Mouse (Mus musculus) T-helper 1 cell (primary cell): ENCODE results near the gene Slc24a4.

Experiments
- in situ Hi-C: fragments of 300-600 bp; cut with MboI, MseI; formaldehyde crosslinking; loops from one replicate; pipeline ENCODE4 v1.15.1; 2025; ENCODE audit warnings: high pct_unique_total_duplicates

Slc24a4 gene

DNA sequence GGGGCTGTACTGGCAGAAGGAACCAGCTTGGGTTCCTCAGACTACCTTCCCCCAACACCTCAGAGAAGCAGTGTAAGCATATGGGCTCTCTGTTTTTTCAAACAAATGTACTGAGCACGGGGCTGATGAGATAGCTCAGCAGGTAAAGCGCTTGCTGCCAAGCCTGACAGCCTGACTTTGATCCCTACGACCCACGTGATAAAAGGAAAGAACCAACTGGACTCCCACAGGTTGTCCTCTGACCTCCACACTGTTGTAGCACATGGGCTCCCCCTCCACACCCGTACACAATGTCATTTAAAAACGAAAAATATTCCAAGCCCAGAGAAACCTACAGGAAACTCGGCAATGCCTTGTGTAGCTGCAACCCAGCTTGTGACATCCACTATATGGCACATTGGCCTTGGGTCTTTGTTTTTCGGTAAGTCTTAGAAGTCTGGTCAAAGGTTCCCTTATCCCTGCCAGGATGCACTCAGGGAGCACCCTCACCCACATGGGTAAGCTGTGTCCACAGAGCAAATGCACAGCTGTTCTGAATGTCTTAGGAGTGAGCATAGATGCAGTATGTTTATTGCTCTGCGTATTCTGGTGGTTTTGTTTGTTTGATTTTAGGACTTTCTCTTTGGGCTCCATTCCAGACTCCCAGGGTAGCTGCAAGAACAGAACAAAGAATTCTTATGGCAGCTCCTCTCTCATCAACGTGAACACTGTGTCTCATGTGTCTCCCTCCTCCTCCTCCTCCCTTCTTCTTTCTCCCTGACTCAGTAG is 176.7 kb downstream of the Slc24a4 start:
- in situ Hi-C loops, result no loop called here

DNA sequence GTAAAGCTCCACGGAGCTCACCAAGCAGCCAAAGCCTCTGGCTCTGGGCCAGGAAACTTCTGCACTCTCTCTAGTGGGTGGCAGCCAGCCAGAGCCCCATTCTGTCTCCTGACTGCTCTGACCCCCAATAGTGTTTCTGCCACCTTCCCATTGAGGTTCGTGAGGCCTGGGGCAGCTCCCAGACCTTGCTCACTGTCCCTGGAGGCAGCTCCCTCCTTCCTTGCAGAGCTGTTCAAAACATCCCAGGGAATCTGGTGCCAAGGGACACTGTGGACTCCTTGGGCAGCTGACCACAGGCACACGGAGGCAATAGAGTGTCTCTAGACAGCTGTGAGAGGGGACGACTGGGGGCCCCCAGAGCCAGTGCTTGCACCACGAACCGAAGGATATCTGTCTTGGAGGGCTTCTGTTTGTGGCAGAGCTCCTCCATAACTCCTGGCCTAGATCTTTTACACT is 179.5 kb downstream of the Slc24a4 start:
- in situ Hi-C loops, result no loop called here

DNA sequence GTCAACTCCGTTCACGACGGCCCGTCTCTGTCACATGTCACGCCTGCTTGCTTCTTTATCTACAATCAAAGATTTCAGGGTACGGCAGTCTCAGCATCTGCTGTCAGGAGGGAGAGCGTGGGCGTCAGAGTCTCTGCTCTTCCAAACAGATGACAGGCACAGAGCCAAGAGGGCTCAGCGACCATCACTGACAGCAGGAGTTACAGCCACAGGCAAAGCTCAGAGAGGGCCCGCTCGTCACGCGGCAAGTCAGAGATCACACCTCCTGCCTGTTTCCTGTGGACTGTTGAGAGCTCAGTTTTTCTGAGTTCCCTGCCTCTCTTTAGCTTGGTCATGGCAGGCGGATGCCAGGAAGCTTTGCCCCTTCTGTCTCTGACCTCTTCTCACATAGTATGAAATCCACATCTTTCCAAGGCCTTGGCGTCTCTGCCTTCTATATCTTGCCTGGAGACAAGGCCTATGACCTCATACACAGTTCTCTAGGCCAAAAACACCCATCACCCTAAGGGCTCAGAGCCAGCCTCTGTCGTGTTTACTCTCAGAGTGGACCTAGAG is 180.0 kb downstream of the Slc24a4 start:
- in situ Hi-C loops, result no loop called here

DNA sequence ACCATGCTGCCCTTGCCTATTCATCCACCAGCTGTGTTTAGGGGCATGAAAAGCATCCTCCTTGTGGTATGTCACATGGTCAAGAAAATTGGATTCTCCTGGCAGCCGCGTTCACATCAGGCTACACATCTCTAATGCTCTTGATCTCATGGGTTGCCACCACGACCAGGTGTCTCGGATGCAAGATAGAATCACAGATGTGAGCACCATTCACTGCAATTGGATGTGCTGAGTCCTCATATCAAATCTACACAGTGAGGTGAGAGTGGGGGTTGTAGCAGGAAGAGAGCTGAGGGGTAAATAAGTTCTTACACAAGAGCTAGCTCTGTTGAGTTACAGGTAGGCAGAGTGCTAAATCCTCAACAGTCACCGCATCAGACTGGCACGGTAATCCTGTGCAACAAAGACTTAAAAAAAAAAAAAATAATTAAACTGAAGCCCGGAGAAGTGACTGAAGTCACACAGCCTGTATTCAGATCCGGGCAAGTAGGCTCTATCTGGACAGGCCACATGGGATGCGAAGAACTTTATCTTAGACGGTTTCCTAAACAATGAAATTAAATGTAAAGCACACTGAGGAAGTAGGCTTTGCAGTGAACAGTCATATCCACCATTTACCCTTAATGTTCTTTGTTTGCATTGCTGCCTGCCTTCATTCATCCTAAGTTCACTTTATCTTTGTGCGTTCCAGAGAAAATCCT is 180.7 kb downstream of the Slc24a4 start:
- in situ Hi-C loops, result no loop called here

DNA sequence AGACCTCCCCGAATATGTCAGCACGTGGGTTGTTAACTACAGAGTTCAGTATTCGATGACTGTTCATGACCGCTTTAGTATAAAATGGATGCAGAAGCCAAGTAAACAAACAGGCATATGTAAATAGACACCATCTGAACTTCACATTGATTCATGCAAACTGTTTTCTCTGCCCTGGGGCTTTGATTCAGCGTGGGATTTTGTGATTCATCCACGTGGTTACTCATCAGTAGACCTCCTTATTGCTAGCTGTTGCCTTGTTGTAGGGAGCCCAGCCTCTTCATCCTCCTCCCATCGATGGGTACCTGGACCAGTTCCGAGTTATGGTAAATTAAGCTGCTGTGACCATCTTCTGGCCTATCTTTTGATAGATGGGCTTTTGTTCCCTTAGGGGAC is 181.3 kb downstream of the Slc24a4 start:
- in situ Hi-C loops, result no loop called here

DNA sequence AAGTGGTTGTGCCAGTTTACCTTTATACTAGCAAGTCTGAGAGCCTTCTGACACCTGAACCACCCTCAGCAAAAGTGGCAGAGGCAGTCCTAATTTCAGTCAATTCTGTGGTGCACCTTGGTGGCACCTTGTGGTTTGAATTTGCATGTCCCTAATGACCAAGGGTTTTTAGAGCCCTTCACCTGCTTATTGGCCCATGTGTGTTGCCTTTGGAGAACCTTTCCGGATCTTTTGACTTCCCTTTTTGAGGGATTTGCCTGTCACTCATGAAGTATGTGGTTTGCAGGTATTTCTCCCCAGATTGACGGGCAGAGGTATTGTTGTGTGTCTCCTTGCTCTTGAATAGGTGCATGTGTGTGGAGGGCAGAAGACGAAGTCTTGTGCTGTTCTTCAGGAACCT is 181.7 kb downstream of the Slc24a4 start:
- in situ Hi-C loops, result no loop called here

DNA sequence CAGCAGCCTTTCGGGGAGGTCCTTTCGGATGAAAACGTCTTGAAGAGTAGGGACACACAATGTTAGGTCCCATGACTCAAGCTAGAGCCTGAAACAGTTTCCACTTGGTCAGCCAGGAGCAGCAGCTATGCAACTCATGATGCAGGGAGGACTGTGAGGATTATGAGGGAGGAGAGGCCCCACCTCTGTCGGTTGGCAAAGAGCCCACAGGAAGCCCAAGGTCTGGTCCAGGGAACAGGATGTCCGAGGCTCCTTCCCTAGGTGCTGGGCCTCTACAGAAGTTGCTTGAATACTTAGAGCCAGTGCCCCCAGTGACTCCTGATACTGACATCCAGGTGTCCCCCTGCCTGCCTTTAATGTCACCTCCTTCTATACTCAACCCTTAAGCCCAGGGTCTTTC is 182.9 kb downstream of the Slc24a4 start:
- in situ Hi-C loops, result no loop called here
